Mouse (Mus musculus): Measurements from ENCODE around the gene Wnt5b. TPM values are rescaled to one million over a fixed set of nuclear protein-coding genes. Genes with fewer than 3 reads are reported as not detected.

Wnt5b gene
- polyA plus RNA-seq, 1 experiment from 2014 or later: 0.18 TPM

- Histone ChIP-seq H3K9me3 (replicated peaks; ENCODE audit: control insufficient read depth, low read length) (no peaks in the 10 kb centered on the region), H3K27me3 (ENCODE audit: control insufficient read depth, insufficient read depth, low read depth, low read length) (no peaks in the 10 kb centered on the region), H3K4me3 (ENCODE audit: low read depth, low read length) (no peak overlapping the region), H3K27ac (ENCODE audit: low read length) (no peak overlapping the region), H3K4me2 (ENCODE audit: low read depth, low read length) (no peak overlapping the region), H3K9ac (ENCODE audit: low read depth, low read length) (no peak overlapping the region), H3K36me3 (ENCODE audit: control insufficient read depth, insufficient read depth) (no peaks in the 10 kb centered on the region; the same call in 1 of the 2 replicates), H3K4me1 (ENCODE audit: control insufficient read depth, low read depth, low read length) (peaks cover 17% of the 10 kb centered on the region)
- ATAC-seq (ENCODE audit: low read depth): no peak
- WGBS (ENCODE audit: insufficient replicate concordance): 81% methylated on average over 3 of the region's 3 CpGs
Measured at GRCm38 (mm10) chr6:119400649-119401048, 143.5 kb downstream of the Wnt5b start.

- no peak overlapping the region for H3K9ac ChIP-seq (ENCODE audit: low read depth, low read length)
- 69% methylated on average over 3 of the region's 3 CpGs for WGBS (ENCODE audit: insufficient replicate concordance)
- ATAC-seq (ENCODE audit: low read depth): no peak
- H3K4me1 ChIP-seq (ENCODE audit: control insufficient read depth, low read depth, low read length): peaks cover 23% of the 10 kb centered on the region
- no peak overlapping the region for H3K4me2 ChIP-seq (ENCODE audit: low read depth, low read length)
- H3K27me3 ChIP-seq (ENCODE audit: control insufficient read depth, insufficient read depth, low read depth, low read length): no peaks in the 10 kb centered on the region
- no peak overlapping the region for H3K27ac ChIP-seq (ENCODE audit: low read length)
- H3K4me3 ChIP-seq (ENCODE audit: low read depth, low read length): no peak overlapping the region
- H3K36me3 ChIP-seq (ENCODE audit: control insufficient read depth, insufficient read depth): no peaks in the 10 kb centered on the region; the same call in 1 of the 2 replicates
- no peaks in the 10 kb centered on the region for H3K9me3 ChIP-seq (replicated peaks; ENCODE audit: control insufficient read depth, low read length)
Measured at GRCm38 (mm10) chr6:119399371-119399770, 144.8 kb downstream of the Wnt5b start.

- Histone ChIP-seq H3K4me2 (ENCODE audit: low read depth, low read length) (peak overlapping the region; percentile 42; the same call in 1 of the 2 replicates), H3K4me1 (ENCODE audit: control insufficient read depth, low read depth, low read length) (peaks cover 14% of the 10 kb centered on the region), H3K36me3 (ENCODE audit: control insufficient read depth, insufficient read depth) (no peaks in the 10 kb centered on the region; the same call in 1 of the 2 replicates), H3K27me3 (ENCODE audit: control insufficient read depth, insufficient read depth, low read depth, low read length) (no peaks in the 10 kb centered on the region), H3K9me3 (replicated peaks; ENCODE audit: control insufficient read depth, low read length) (no peaks in the 10 kb centered on the region), H3K9ac (ENCODE audit: low read depth, low read length) (no peak overlapping the region), H3K27ac (ENCODE audit: low read length) (peak overlapping the region; percentile 57), H3K4me3 (ENCODE audit: low read depth, low read length) (no peak overlapping the region)
- 15% methylated on average over 5 of the region's 5 CpGs for WGBS (ENCODE audit: insufficient replicate concordance)
- ATAC-seq (ENCODE audit: low read depth): peak; percentile 66
Measured at GRCm38 (mm10) chr6:119396309-119396634, 147.9 kb downstream of the Wnt5b start.

- no peak for ATAC-seq (ENCODE audit: low read depth)
- Histone ChIP-seq H3K27ac (ENCODE audit: low read length) (peak overlapping the region; percentile 40), H3K9ac (ENCODE audit: low read depth, low read length) (no peak overlapping the region)
Measured at GRCm38 (mm10) chr6:119395421-119396308, 148.5 kb downstream of the Wnt5b start.

GRCm38 (mm10) chr6:119392836-119393235 is 151.3 kb downstream of the Wnt5b start:
- no peak for ATAC-seq (ENCODE audit: low read depth)
- H3K4me2 ChIP-seq (ENCODE audit: low read depth, low read length): no peak overlapping the region
- no peaks in the 10 kb centered on the region for H3K9me3 ChIP-seq (replicated peaks; ENCODE audit: control insufficient read depth, low read length)
- no peak overlapping the region for H3K27ac ChIP-seq (ENCODE audit: low read length)
- H3K4me3 ChIP-seq (ENCODE audit: low read depth, low read length): no peak overlapping the region
- H3K36me3 ChIP-seq (ENCODE audit: control insufficient read depth, insufficient read depth): no peaks in the 10 kb centered on the region; the same call in 1 of the 2 replicates
- H3K9ac ChIP-seq (ENCODE audit: low read depth, low read length): no peak overlapping the region
- peaks cover 21% of the 10 kb centered on the region for H3K4me1 ChIP-seq (ENCODE audit: control insufficient read depth, low read depth, low read length)
- no peaks in the 10 kb centered on the region for H3K27me3 ChIP-seq (ENCODE audit: control insufficient read depth, insufficient read depth, low read depth, low read length)
- WGBS (ENCODE audit: insufficient replicate concordance): 67% methylated on average over 9 of the region's 9 CpGs

More at GRCm38 (mm10) chr6:119395421-119396308, 148.5 kb downstream of the Wnt5b start:
- no peaks in the 10 kb centered on the region; the same call in 1 of the 2 replicates for H3K36me3 ChIP-seq (ENCODE audit: control insufficient read depth, insufficient read depth)
- peaks cover 14% of the 10 kb centered on the region for H3K4me1 ChIP-seq (ENCODE audit: control insufficient read depth, low read depth, low read length)
- no peaks in the 10 kb centered on the region for H3K27me3 ChIP-seq (ENCODE audit: control insufficient read depth, insufficient read depth, low read depth, low read length)
- H3K4me2 ChIP-seq (ENCODE audit: low read depth, low read length): peak overlapping the region; percentile 42
- H3K9me3 ChIP-seq (replicated peaks; ENCODE audit: control insufficient read depth, low read length): no peaks in the 10 kb centered on the region
- WGBS (ENCODE audit: insufficient replicate concordance): 25% methylated on average over 14 of the region's 14 CpGs
- H3K4me3 ChIP-seq (ENCODE audit: low read depth, low read length): no peak overlapping the region

GRCm38 (mm10) chr6:119390728-119391127 is 153.4 kb downstream of the Wnt5b start:
- Histone ChIP-seq H3K4me1 (ENCODE audit: control insufficient read depth, low read depth, low read length) (peaks cover 23% of the 10 kb centered on the region), H3K9me3 (replicated peaks; ENCODE audit: control insufficient read depth, low read length) (no peaks in the 10 kb centered on the region), H3K27ac (ENCODE audit: low read length) (no peak overlapping the region), H3K27me3 (ENCODE audit: control insufficient read depth, insufficient read depth, low read depth, low read length) (no peaks in the 10 kb centered on the region), H3K36me3 (ENCODE audit: control insufficient read depth, insufficient read depth) (no peaks in the 10 kb centered on the region), H3K4me3 (ENCODE audit: low read depth, low read length) (no peak overlapping the region), H3K9ac (ENCODE audit: low read depth, low read length) (no peak overlapping the region), H3K4me2 (ENCODE audit: low read depth, low read length) (no peak overlapping the region)
- 80% methylated on average over 4 of the region's 4 CpGs for WGBS (ENCODE audit: insufficient replicate concordance)
- ATAC-seq (ENCODE audit: low read depth): no peak

- Histone ChIP-seq H3K9me3 (replicated peaks; ENCODE audit: control insufficient read depth, low read length) (no peaks in the 10 kb centered on the region), H3K4me3 (ENCODE audit: low read depth, low read length) (peak overlapping the region; percentile 92), H3K4me1 (ENCODE audit: control insufficient read depth, low read depth, low read length) (peaks cover 16% of the 10 kb centered on the region), H3K4me2 (ENCODE audit: low read depth, low read length) (peak overlapping the region; percentile 73), H3K36me3 (ENCODE audit: control insufficient read depth, insufficient read depth) (no peaks in the 10 kb centered on the region), H3K27me3 (ENCODE audit: control insufficient read depth, insufficient read depth, low read depth, low read length) (no peaks in the 10 kb centered on the region), H3K9ac (ENCODE audit: low read depth, low read length) (peak overlapping the region; percentile 80), H3K27ac (ENCODE audit: low read length) (peak overlapping the region; percentile 86)
- no peak for ATAC-seq (ENCODE audit: low read depth)
- 13% methylated on average over 10 of the region's 10 CpGs for WGBS (ENCODE audit: insufficient replicate concordance)
Measured at GRCm38 (mm10) chr6:119389089-119389488, 155.1 kb downstream of the Wnt5b start.

GRCm38 (mm10) chr6:119388650-119389012 is 155.5 kb downstream of the Wnt5b start:
- H3K4me2 ChIP-seq (ENCODE audit: low read depth, low read length): peak overlapping the region; percentile 79
- H3K4me3 ChIP-seq (ENCODE audit: low read depth, low read length): peak overlapping the region; percentile 92
- 0% methylated on average over 35 of the region's 53 CpGs for WGBS (ENCODE audit: insufficient replicate concordance)
- peak overlapping the region; percentile 93 for H3K9ac ChIP-seq (ENCODE audit: low read depth, low read length)
- no peaks in the 10 kb centered on the region for H3K9me3 ChIP-seq (replicated peaks; ENCODE audit: control insufficient read depth, low read length)
- H3K36me3 ChIP-seq (ENCODE audit: control insufficient read depth, insufficient read depth): no peaks in the 10 kb centered on the region; the same call in 1 of the 2 replicates
- H3K27ac ChIP-seq (ENCODE audit: low read length): peak overlapping the region; percentile 90
- no peaks in the 10 kb centered on the region for H3K27me3 ChIP-seq (ENCODE audit: control insufficient read depth, insufficient read depth, low read depth, low read length)
- ATAC-seq (ENCODE audit: low read depth): peak; percentile 99
- peaks cover 16% of the 10 kb centered on the region for H3K4me1 ChIP-seq (ENCODE audit: control insufficient read depth, low read depth, low read length)
